Mouse (Mus musculus) left cerebral cortex, postnatal 4 days (tissue): ENCODE results near the gene Olfr598. TPM values are rescaled to one million over a fixed set of nuclear protein-coding genes. Genes with fewer than 3 reads are reported as not detected.
"Not testable (repeated sequence)": the region's sequence is repeated elsewhere in the genome, so short reads cannot be mapped to it uniquely, and the experiment has no call there.

ENCODE experiments used
- DNase-seq: peaks from one replicate; pipeline ENCODE4 v3.0.0-alpha.2; 2022
- intact Hi-C: fragments of 180-260 bp; cut with DNase I; formaldehyde crosslinking; loops from one replicate; pipeline ENCODE4 v1.15.1; 2025
- total RNA-seq, 2 experiments: library from RNA; stranded (reverse); gene quantifications; 2 replicates each; pipeline ENCODE4 v1.2.3; 2021

The Olfr598 gene
- total RNA-seq: not detected

DNA sequence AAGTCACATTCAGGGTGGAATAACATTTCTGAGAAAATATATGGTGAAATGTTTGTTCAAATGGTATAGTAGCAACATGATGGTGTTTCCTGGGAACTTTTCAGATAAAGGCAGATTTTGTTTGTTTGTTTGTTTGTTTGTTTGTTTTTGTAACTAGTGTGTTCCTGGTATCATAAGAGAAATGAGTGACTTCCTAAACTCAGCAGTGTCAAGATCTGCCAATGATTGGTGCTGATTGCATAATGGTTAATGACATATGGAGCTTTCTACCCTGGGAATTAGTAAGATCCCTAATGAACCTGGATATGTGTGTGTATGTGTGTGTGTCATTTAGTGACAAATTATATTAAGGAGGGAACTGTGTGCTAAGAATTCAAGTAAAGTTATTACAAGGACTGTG is at the start of gene Olfr598:
TSS of gene Olfr598 (plus strand) at position 301 of the 400 bp plus-strand sequence.
- DNase-seq: no peak

DNA sequence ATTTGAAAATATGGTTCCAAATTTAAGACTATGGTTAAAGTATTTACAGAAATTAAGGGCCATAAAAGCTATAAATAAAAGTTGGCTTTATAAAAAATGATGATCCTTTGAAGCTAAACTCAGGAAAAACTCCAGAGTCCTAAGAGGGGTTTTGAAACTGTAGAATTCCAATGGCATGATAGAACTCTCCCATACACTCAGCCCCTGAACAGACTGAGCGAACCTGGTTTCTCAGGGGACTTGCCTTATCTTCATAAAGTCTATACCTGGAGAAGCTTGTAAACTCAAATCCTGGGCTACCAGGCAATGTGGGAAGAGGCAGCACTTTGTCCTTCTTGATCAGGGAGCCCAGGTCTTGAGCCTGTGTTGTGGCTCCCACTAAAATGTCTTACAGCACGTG is 18.0 kb upstream of the Olfr598 start, which contains the start of gene Olfr596:
TSS of gene Olfr596 (plus strand) at position 301 of the 400 bp plus-strand sequence.
- DNase-seq, intact Hi-C loops: not testable (repeated sequence)

More for the DNA sequence above, at the start of gene Olfr598:
- intact Hi-C loops: no loop called here

DNA sequence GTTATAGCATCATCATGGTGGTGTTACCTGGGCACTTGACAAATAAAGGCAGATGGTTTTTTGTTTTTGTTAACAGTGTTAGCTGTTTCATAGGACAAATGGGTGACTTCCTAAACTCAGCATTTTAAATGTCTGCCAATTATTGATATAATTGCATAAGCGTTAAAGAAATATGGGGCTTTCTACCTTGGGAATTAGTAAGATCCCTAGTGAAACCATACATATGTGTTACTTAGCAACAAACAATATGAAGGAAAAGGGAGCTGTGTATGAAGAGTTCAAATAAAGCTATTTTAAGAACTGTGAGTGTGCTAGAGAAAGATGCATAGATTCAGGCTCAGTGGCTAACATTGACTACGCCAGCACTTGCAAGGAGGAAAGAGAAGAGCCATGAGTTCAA is 7.4 kb upstream of the Olfr598 start, which contains the start of gene Olfr597:
TSS of gene Olfr597 (plus strand) at position 301 of the 400 bp plus-strand sequence.
- intact Hi-C loops: not testable (repeated sequence)

GRCm38 (mm10) chr7:103335617-103336016 is 12.2 kb downstream of the Olfr598 start, which contains the start of gene Olfr599:
Gene Olfr599, plus strand, starts transcription at chr7:103335917.
- intact Hi-C loops: no loop called here
- DNase-seq: no peak

More for the DNA sequence above, 7.4 kb upstream of the Olfr598 start, which contains the start of gene Olfr597:
- not testable (repeated sequence) for DNase-seq

DNA sequence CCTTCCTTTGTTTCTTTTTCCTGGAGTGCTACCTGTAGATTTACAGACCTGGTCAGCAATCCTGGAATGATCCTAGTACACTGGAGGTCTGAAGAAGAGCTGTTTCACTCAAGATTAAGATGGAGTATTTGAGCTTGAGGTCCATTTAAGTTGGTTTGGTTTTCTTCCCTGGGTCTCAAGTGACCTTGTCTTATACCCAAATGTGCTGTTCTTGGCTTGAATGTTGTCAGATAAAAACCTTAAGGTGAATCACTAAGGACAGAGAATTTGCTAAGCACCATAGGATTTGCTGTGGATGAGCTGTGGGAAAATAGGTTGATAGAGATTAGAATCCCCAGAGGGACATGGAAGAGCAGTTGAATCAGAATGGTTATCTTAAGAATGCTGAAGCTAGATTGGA is 26.2 kb downstream of the Olfr598 start, which contains the start of gene Olfr600:
TSS of gene Olfr600 (minus strand) at position 101 of the 400 bp plus-strand sequence.
- intact Hi-C loops: no loop called here
- no peak for DNase-seq

DNA sequence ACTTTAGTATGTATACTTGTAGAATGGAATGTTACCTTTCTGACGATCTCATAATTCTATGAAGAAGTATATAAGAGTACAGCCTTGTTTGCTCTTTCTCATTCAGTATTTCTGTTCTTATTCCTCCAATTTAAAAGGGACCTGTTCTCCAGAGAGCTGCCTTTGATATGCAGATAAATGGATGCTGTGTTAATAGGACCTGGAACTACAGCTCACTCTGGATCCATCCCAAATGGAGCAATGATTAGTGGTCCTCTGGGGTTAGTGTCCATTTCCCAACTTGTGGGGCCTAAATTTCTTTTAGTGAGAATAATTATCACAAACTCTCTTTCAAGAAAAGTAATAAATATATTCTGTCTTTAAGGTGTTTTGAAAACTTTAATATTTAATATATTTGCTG is 39.2 kb downstream of the Olfr598 start, which contains the start of gene Olfr601:
TSS of gene Olfr601 (minus strand) at position 101 of the 400 bp plus-strand sequence.
- no peak for DNase-seq
- intact Hi-C loops: no loop called here

Other genes starting within 250 kb of the Olfr598 start
- not detected for gene Olfr584, start 241.7 kb upstream of the Olfr598 start, total RNA-seq
- gene Olfr585, start 225.8 kb upstream of the Olfr598 start, total RNA-seq: not detected
- gene Olfr586, start 197.9 kb upstream of the Olfr598 start, total RNA-seq: not detected
- gene Olfr588-ps1, start 182.7 kb upstream of the Olfr598 start, total RNA-seq: not detected
- not detected for gene Olfr589, start 167.2 kb upstream of the Olfr598 start, total RNA-seq
- gene Olfr591, start 145.2 kb upstream of the Olfr598 start, total RNA-seq: not detected
- not detected for gene Olfr592, start 138.8 kb upstream of the Olfr598 start, total RNA-seq
- not detected for gene Olfr593, start 111.7 kb upstream of the Olfr598 start, total RNA-seq
- gene Olfr594, start 106.6 kb upstream of the Olfr598 start, total RNA-seq: not detected
- not detected for gene Usp17ld, start 71.1 kb upstream of the Olfr598 start, total RNA-seq
- not detected for gene Olfr596, start 17.9 kb upstream of the Olfr598 start, total RNA-seq
- not detected for gene Olfr597, start 7.3 kb upstream of the Olfr598 start, total RNA-seq
- not detected for gene Olfr599, start 12.3 kb downstream of the Olfr598 start, total RNA-seq
- gene Olfr600, start 26.1 kb downstream of the Olfr598 start, total RNA-seq: not detected
- gene Olfr601, start 39.1 kb downstream of the Olfr598 start, total RNA-seq: not detected
- not detected for gene Olfr603, start 62.6 kb downstream of the Olfr598 start, total RNA-seq
- gene Usp17lc, start 91.5 kb downstream of the Olfr598 start, total RNA-seq: not detected
- gene Olfr605, start 121.9 kb downstream of the Olfr598 start, total RNA-seq: not detected
- gene Olfr606, start 125.5 kb downstream of the Olfr598 start, total RNA-seq: not detected
- not detected for gene Olfr607, start 140.6 kb downstream of the Olfr598 start, total RNA-seq
- not detected for gene Olfr608, start 146.3 kb downstream of the Olfr598 start, total RNA-seq
- not detected for gene Olfr609, start 174.5 kb downstream of the Olfr598 start, total RNA-seq
- not detected for gene Olfr610, start 188.6 kb downstream of the Olfr598 start, total RNA-seq
- gene Olfr611, start 197.3 kb downstream of the Olfr598 start, total RNA-seq: not detected
- gene Olfr612, start 219.1 kb downstream of the Olfr598 start, total RNA-seq: not detected
- not detected for gene Olfr613, start 224.5 kb downstream of the Olfr598 start, total RNA-seq
- gene Olfr615, start 232.5 kb downstream of the Olfr598 start, total RNA-seq: not detected
- not detected for gene Olfr616, start 245.6 kb downstream of the Olfr598 start, total RNA-seq
- gene Olfr617, start 249.5 kb downstream of the Olfr598 start, total RNA-seq: not detected